Mouse (Mus musculus) neural tube, embryonic 13.5 days (tissue): ENCODE measurements at regions not wholly inside any gene's neighbourhood (a gene's known extent, or its start where the extent isn't known, plus 50 kb on each side); places are given as distances from the start of the nearest gene placed in this dataset.
"Not testable (repeated sequence)": the region's sequence is repeated elsewhere in the genome, so short reads cannot be mapped to it uniquely, and the experiment has no call there.

Source experiments
- ATAC-seq: fragments of 200-750 bp; cut with Nextera tagmentation; 2 replicates; pipeline ENCODE4 v1.8.0; 2017; ENCODE audit warnings: low read depth, mild to moderate bottlenecking, moderate TSS enrichment, moderate library complexity
- H3K27ac ChIP-seq: fragments of 300-500 bp; sonication (generic); replicated peaks from 2 replicates; pipeline ENCODE4 v1.5.1; 2015; ENCODE audit warnings: moderate library complexity, mild to moderate bottlenecking, inconsistent platforms
- H3K27me3 ChIP-seq: fragments of 300-500 bp; sonication (generic); 2 replicates; pipeline ENCODE4 v1.6.1; 2015; ENCODE audit warnings: mild to moderate bottlenecking, inconsistent platforms
- H3K36me3 ChIP-seq: fragments of 300-500 bp; sonication (generic); 2 replicates; pipeline ENCODE4 v1.6.1; 2015; ENCODE audit warnings: mild to moderate bottlenecking, inconsistent platforms
- H3K4me1 ChIP-seq: fragments of 300-500 bp; sonication (generic); replicated peaks from 2 replicates; pipeline ENCODE4 v1.6.1; 2015; ENCODE audit warnings: inconsistent platforms
- H3K4me2 ChIP-seq: fragments of 300-500 bp; sonication (generic); 2 replicates; pipeline ENCODE4 v1.6.1; 2015; ENCODE audit warnings: inconsistent platforms, mild to moderate bottlenecking, moderate library complexity
- H3K4me3 ChIP-seq: fragments of 300-500 bp; sonication (generic); 2 replicates; pipeline ENCODE4 v1.5.1; 2015; ENCODE audit warnings: mild to moderate bottlenecking, inconsistent platforms
- H3K9ac ChIP-seq: fragments of 300-500 bp; sonication (generic); 2 replicates; pipeline ENCODE4 v1.6.1; 2015; ENCODE audit warnings: moderate library complexity, mild to moderate bottlenecking, inconsistent platforms
- H3K9me3 ChIP-seq: fragments of 300-500 bp; sonication (generic); 2 replicates; pipeline ENCODE4 v1.6.1; 2016; ENCODE audit warnings: inconsistent platforms
- WGBS: fragments of 180-500 bp; shearing (Covaris S2); methylation state at CpG from one replicate; pipeline ENCODE4 v1.1.7; 2015; 5-methylcytosine and 5-hydroxymethylcytosine counted together

GRCm38 (mm10) chr12:20196386-20196785, 242.1 kb downstream of the Gm21863 start:
- H3K9me3 ChIP-seq, H3K27me3 ChIP-seq, H3K4me1 ChIP-seq, H3K36me3 ChIP-seq, H3K27ac ChIP-seq, ATAC-seq: not testable (repeated sequence)
- H3K4me2 ChIP-seq: peak overlapping the region; percentile 49
- peak overlapping the region; percentile 47 for H3K9ac ChIP-seq
- WGBS: 3% methylated on average over 28 of the region's 42 CpGs
- peak overlapping the region; percentile 42 for H3K4me3 ChIP-seq

- ATAC-seq, H3K36me3 ChIP-seq, H3K4me1 ChIP-seq, H3K27ac ChIP-seq, H3K9me3 ChIP-seq, H3K27me3 ChIP-seq: not testable (repeated sequence)
- peak overlapping the region; percentile 61 for H3K9ac ChIP-seq
- peak overlapping the region; percentile 49 for H3K4me2 ChIP-seq
- 4% methylated on average over 37 of the region's 37 CpGs for WGBS
- peak overlapping the region; percentile 42 for H3K4me3 ChIP-seq
These were observed 242.6 kb downstream of the Gm21863 start for GRCm38 (mm10) chr12:20196905-20197304.

GRCm38 (mm10) chr12:20223921-20224320, 269.6 kb downstream of the Gm21863 start:
- H3K36me3 ChIP-seq, ATAC-seq, H3K4me3 ChIP-seq, H3K4me2 ChIP-seq, H3K27me3 ChIP-seq, H3K27ac ChIP-seq, H3K4me1 ChIP-seq, H3K9ac ChIP-seq: not testable (repeated sequence)
- peaks cover 27% of the 10 kb centered on the region for H3K9me3 ChIP-seq
- 100% methylated on average over 1 of the region's 1 CpGs for WGBS

GRCm38 (mm10) chr12:20226831-20227230, 272.5 kb downstream of the Gm21863 start:
- not testable (repeated sequence) for H3K4me3 ChIP-seq, H3K9ac ChIP-seq, H3K27me3 ChIP-seq, ATAC-seq, H3K4me1 ChIP-seq, H3K4me2 ChIP-seq, H3K27ac ChIP-seq
- peaks cover 26% of the 10 kb centered on the region for H3K36me3 ChIP-seq
- peaks cover 56% of the 10 kb centered on the region for H3K9me3 ChIP-seq
- WGBS: 78% methylated on average over 9 of the region's 9 CpGs

GRCm38 (mm10) chr12:20227427-20228160, 273.3 kb downstream of the Gm21863 start:
- WGBS: 69% methylated on average over 21 of the region's 21 CpGs
- H3K4me3 ChIP-seq, ATAC-seq, H3K27me3 ChIP-seq, H3K9ac ChIP-seq, H3K27ac ChIP-seq, H3K4me2 ChIP-seq, H3K4me1 ChIP-seq: not testable (repeated sequence)
- H3K9me3 ChIP-seq: peaks cover 64% of the 10 kb centered on the region
- H3K36me3 ChIP-seq: peaks cover 32% of the 10 kb centered on the region

- not testable (repeated sequence) for H3K4me3 ChIP-seq, ATAC-seq, H3K9ac ChIP-seq, H3K27ac ChIP-seq, H3K4me1 ChIP-seq, H3K4me2 ChIP-seq
- peaks cover 11% of the 10 kb centered on the region for H3K27me3 ChIP-seq
- H3K36me3 ChIP-seq: peaks cover 39% of the 10 kb centered on the region
- 71% methylated on average over 21 of the region's 21 CpGs for WGBS
- H3K9me3 ChIP-seq: peaks cover 72% of the 10 kb centered on the region
These were observed 274.2 kb downstream of the Gm21863 start for GRCm38 (mm10) chr12:20228321-20228999.

- H3K4me2 ChIP-seq, H3K27ac ChIP-seq, H3K4me3 ChIP-seq, H3K9ac ChIP-seq, ATAC-seq, H3K4me1 ChIP-seq: not testable (repeated sequence)
- peaks cover 78% of the 10 kb centered on the region for H3K9me3 ChIP-seq
- WGBS: 69% methylated on average over 8 of the region's 8 CpGs
- peaks cover 45% of the 10 kb centered on the region for H3K36me3 ChIP-seq
- peaks cover 11% of the 10 kb centered on the region for H3K27me3 ChIP-seq
These were observed 275.1 kb downstream of the Gm21863 start for GRCm38 (mm10) chr12:20229441-20229840.

- Histone ChIP-seq H3K4me3 (no peak overlapping the region), H3K4me1 (no peaks in the 10 kb centered on the region), H3K9me3 (peaks cover 78% of the 10 kb centered on the region), H3K36me3 (peaks cover 45% of the 10 kb centered on the region), H3K27me3 (peaks cover 11% of the 10 kb centered on the region), H3K9ac (no peak overlapping the region), H3K27ac (no peak overlapping the region), H3K4me2 (no peak overlapping the region)
- WGBS: 65% methylated on average over 27 of the region's 27 CpGs
- no peak for ATAC-seq
These were observed 276.0 kb downstream of the Gm21863 start for GRCm38 (mm10) chr12:20230141-20230892.

- no peak for ATAC-seq
- H3K36me3 ChIP-seq: peaks cover 45% of the 10 kb centered on the region
- 69% methylated on average over 8 of the region's 8 CpGs for WGBS
These were observed 276.6 kb downstream of the Gm21863 start for GRCm38 (mm10) chr12:20230893-20231235.

GRCm38 (mm10) chr12:20231528-20231927, 277.2 kb downstream of the Gm21863 start:
- H3K9me3 ChIP-seq: peaks cover 77% of the 10 kb centered on the region
- WGBS: 70% methylated on average over 12 of the region's 12 CpGs
- no peak overlapping the region for H3K27ac ChIP-seq
- H3K4me3 ChIP-seq: no peak overlapping the region
- no peaks in the 10 kb centered on the region for H3K4me1 ChIP-seq
- H3K36me3 ChIP-seq: peaks cover 45% of the 10 kb centered on the region
- H3K9ac ChIP-seq: no peak overlapping the region
- 0 out of 2 replicates have a peak, but pooled peaks have one; percentile 10 for ATAC-seq
- no peak overlapping the region for H3K4me2 ChIP-seq
- peaks cover 11% of the 10 kb centered on the region for H3K27me3 ChIP-seq

More at GRCm38 (mm10) chr12:20230893-20231235, 276.6 kb downstream of the Gm21863 start:
- Histone ChIP-seq H3K27ac (no peak overlapping the region), H3K9me3 (peaks cover 78% of the 10 kb centered on the region), H3K4me2 (no peak overlapping the region), H3K9ac (no peak overlapping the region), H3K4me3 (no peak overlapping the region), H3K27me3 (peaks cover 11% of the 10 kb centered on the region), H3K4me1 (no peaks in the 10 kb centered on the region)

GRCm38 (mm10) chr12:20231986-20232541, 277.8 kb downstream of the Gm21863 start:
- Histone ChIP-seq H3K4me3 (no peak overlapping the region), H3K27me3 (peaks cover 11% of the 10 kb centered on the region), H3K4me2 (no peak overlapping the region), H3K4me1 (no peaks in the 10 kb centered on the region), H3K9me3 (peaks cover 72% of the 10 kb centered on the region), H3K36me3 (peaks cover 42% of the 10 kb centered on the region), H3K9ac (no peak overlapping the region), H3K27ac (no peak overlapping the region)
- no peak for ATAC-seq
- WGBS: 70% methylated on average over 14 of the region's 14 CpGs
